ENCODE assay signal across 17 mouse cellular contexts in genomic region chr16:44178555-44178954, GRCm38 (mm10). TPM values are rescaled to one million over a fixed set of nuclear protein-coding genes. Genes with fewer than 3 reads are reported as not detected.
DNase-seq lines count a peak whose midpoint lies in the region; ATAC-seq and TF ChIP-seq lines count a peak whose summit lies in the region.
"Had no signal": no experiment of that assay in that cellular context is flagged by ENCODE, and none has a peak within 500 bp of the region (broad histone marks: within the 10 kb centered on the region; RNA-seq: fewer than 3 reads in every experiment).

No protein-coding gene starts in this region.

- H3K27ac ChIP-seq in midbrain, embryonic 15.5 days = no peak overlapping the region
- no peak overlapping the region for H3K27ac ChIP-seq in midbrain, embryonic 14.5 days (replicated peaks; ENCODE audit: low read depth, low read length)
- H3K27ac ChIP-seq in intestine, postnatal 0 days (ENCODE audit: low read depth, low read length) = no peak overlapping the region
- H3K27ac ChIP-seq in lung, postnatal 0 days (ENCODE audit: low read length) = peak overlapping the region; percentile 43
- H3K27ac ChIP-seq in stomach, postnatal 0 days (replicated peaks) = peak overlapping the region; percentile 50
- no peak overlapping the region for H3K27ac ChIP-seq in hindbrain, postnatal 0 days
- H3K27ac ChIP-seq: embryonic facial prominence, embryonic 13.5 days; heart, adult 2 months; hindbrain, embryonic 14.5 days; macrophage; neural tube, embryonic 12.5 days had no signal

- no peak overlapping the region for H3K4me3 ChIP-seq in midbrain, embryonic 15.5 days
- no peak overlapping the region for H3K4me3 ChIP-seq in midbrain, embryonic 14.5 days (replicated peaks; ENCODE audit: low read depth, low read length)
- H3K4me3 ChIP-seq in intestine, postnatal 0 days (ENCODE audit: low read depth, low read length) = no peak overlapping the region
- no peak overlapping the region for H3K4me3 ChIP-seq in lung, postnatal 0 days (ENCODE audit: low read depth, low read length)
- no peak overlapping the region for H3K4me3 ChIP-seq in stomach, postnatal 0 days (ENCODE audit: low read depth, low read length)
- H3K4me3 ChIP-seq in hindbrain, postnatal 0 days (ENCODE audit: low read length) = no peak overlapping the region
- H3K4me3 ChIP-seq: embryonic facial prominence, embryonic 13.5 days; heart, adult 2 months; neural tube, embryonic 12.5 days had no signal

- no peak for TF ChIP-seq CTCF in intestine, postnatal 0 days (IDR thresholded peaks at IDR 0.05; ENCODE audit: low read depth)
- TF ChIP-seq CTCF in lung, postnatal 0 days (IDR thresholded peaks at IDR 0.05) = no peak
- TF ChIP-seq CTCF in stomach, postnatal 0 days (IDR thresholded peaks at IDR 0.05; ENCODE audit: low read depth) = no peak
- no peak for TF ChIP-seq CTCF in hindbrain, postnatal 0 days (IDR thresholded peaks at IDR 0.05; ENCODE audit: low read depth)

- TF ChIP-seq EP300 in lung, postnatal 0 days (IDR thresholded peaks at IDR 0.05) = peak; percentile 51; the same call in 1 of the 2 replicates
- no peak for TF ChIP-seq EP300 in stomach, postnatal 0 days (optimal IDR thresholded peaks at IDR 0.05)

- 64% methylated on average over 1 of the region's 1 CpGs for WGBS in midbrain, embryonic 15.5 days
- 73% methylated on average over 1 of the region's 1 CpGs for WGBS in midbrain, embryonic 14.5 days
- 30% methylated on average over 1 of the region's 1 CpGs for WGBS in intestine, postnatal 0 days
- 58% methylated on average over 1 of the region's 1 CpGs for WGBS in lung, postnatal 0 days
- 43% methylated on average over 1 of the region's 1 CpGs for WGBS in stomach, postnatal 0 days
- WGBS in hindbrain, postnatal 0 days = 76% methylated on average over 1 of the region's 1 CpGs

- peak; percentile 43; the same call in 1 of the 2 replicates for ATAC-seq in midbrain, embryonic 15.5 days (replicated peaks)
- ATAC-seq in midbrain, embryonic 14.5 days (ENCODE audit: low FRiP score, low TSS enrichment) = no peak
- ATAC-seq in intestine, postnatal 0 days = peak; percentile 55
- ATAC-seq in lung, postnatal 0 days = peak; percentile 94
- ATAC-seq in stomach, postnatal 0 days (ENCODE audit: low FRiP score, low TSS enrichment) = peak; percentile 91
- no peak for ATAC-seq in hindbrain, postnatal 0 days
- ATAC-seq: CD4-positive, CD25-positive, alpha-beta regulatory T cell, adult 4 months had no signal

- H3K4me2 ChIP-seq in midbrain, embryonic 15.5 days = no peak overlapping the region
- no peak overlapping the region for H3K4me2 ChIP-seq in midbrain, embryonic 14.5 days (ENCODE audit: low read length)
- H3K4me2 ChIP-seq in intestine, postnatal 0 days (replicated peaks; ENCODE audit: low read depth) = no peak overlapping the region
- H3K4me2 ChIP-seq in lung, postnatal 0 days (replicated peaks; ENCODE audit: low read depth, low read length) = no peak overlapping the region
- H3K4me2 ChIP-seq in stomach, postnatal 0 days (replicated peaks; ENCODE audit: low read depth) = no peak overlapping the region
- no peak overlapping the region for H3K4me2 ChIP-seq in hindbrain, postnatal 0 days (ENCODE audit: low read depth, low read length)
- H3K4me2 ChIP-seq: embryonic facial prominence, embryonic 13.5 days; hindbrain, embryonic 14.5 days; neural tube, embryonic 12.5 days had no signal

- DNase-seq in midbrain, embryonic 14.5 days = no peak
- peak; percentile 91 for DNase-seq in lung, postnatal 0 days (ENCODE audit: low spot score)
- DNase-seq in stomach, postnatal 0 days (ENCODE audit: low spot score) = peak; percentile 77
- DNase-seq in hindbrain, postnatal 0 days (ENCODE audit: low spot score) = no peak
- no peak for DNase-seq in layer of hippocampus, postnatal 14 days (ENCODE audit: low spot score in 2 of 2)
- DNase-seq: adrenal gland, adult 8-10 months; cerebellum, adult 2 months; heart, adult 2 months; layer of hippocampus, postnatal 36 days; left cerebral cortex, postnatal 4 days had no signal

- H3K9me3 ChIP-seq in midbrain, embryonic 15.5 days = no peaks in the 10 kb centered on the region
- no peaks in the 10 kb centered on the region for H3K9me3 ChIP-seq in midbrain, embryonic 14.5 days (ENCODE audit: control insufficient read depth, low read length)
- no peaks in the 10 kb centered on the region for H3K9me3 ChIP-seq in intestine, postnatal 0 days (ENCODE audit: control insufficient read depth)
- H3K9me3 ChIP-seq in lung, postnatal 0 days (ENCODE audit: low read length) = no peaks in the 10 kb centered on the region
- H3K9me3 ChIP-seq in stomach, postnatal 0 days (ENCODE audit: control insufficient read depth, low read length) = no peaks in the 10 kb centered on the region
- H3K9me3 ChIP-seq in hindbrain, postnatal 0 days (ENCODE audit: low read length) = no peaks in the 10 kb centered on the region
- H3K9me3 ChIP-seq: embryonic facial prominence, embryonic 13.5 days; neural tube, embryonic 12.5 days had no signal

- no peaks in the 10 kb centered on the region for H3K27me3 ChIP-seq in midbrain, embryonic 15.5 days (replicated peaks)
- no peaks in the 10 kb centered on the region for H3K27me3 ChIP-seq in midbrain, embryonic 14.5 days (ENCODE audit: control insufficient read depth, insufficient read depth, low read length)
- H3K27me3 ChIP-seq in intestine, postnatal 0 days (replicated peaks; ENCODE audit: control insufficient read depth, insufficient read depth, low read length) = no peaks in the 10 kb centered on the region
- no peaks in the 10 kb centered on the region for H3K27me3 ChIP-seq in lung, postnatal 0 days (replicated peaks; ENCODE audit: insufficient read depth, low read length)
- H3K27me3 ChIP-seq in stomach, postnatal 0 days (ENCODE audit: control insufficient read depth, insufficient read depth, low read length) = no peaks in the 10 kb centered on the region
- H3K27me3 ChIP-seq in hindbrain, postnatal 0 days (ENCODE audit: insufficient read depth, low read length) = no peaks in the 10 kb centered on the region
- H3K27me3 ChIP-seq: embryonic facial prominence, embryonic 13.5 days; neural tube, embryonic 12.5 days had no signal

- H3K36me3 ChIP-seq in midbrain, embryonic 15.5 days (replicated peaks) = no peaks in the 10 kb centered on the region
- H3K36me3 ChIP-seq in midbrain, embryonic 14.5 days (ENCODE audit: control insufficient read depth, insufficient read depth, low read length) = no peaks in the 10 kb centered on the region
- no peaks in the 10 kb centered on the region; the same call in 1 of the 2 replicates for H3K36me3 ChIP-seq in intestine, postnatal 0 days (ENCODE audit: control insufficient read depth, insufficient read depth)
- no peaks in the 10 kb centered on the region for H3K36me3 ChIP-seq in lung, postnatal 0 days (ENCODE audit: insufficient read depth, low read length)
- no peaks in the 10 kb centered on the region for H3K36me3 ChIP-seq in stomach, postnatal 0 days (ENCODE audit: control insufficient read depth, insufficient read depth, low read length)
- no peaks in the 10 kb centered on the region for H3K36me3 ChIP-seq in hindbrain, postnatal 0 days (ENCODE audit: insufficient read depth, low read length)

- peaks cover 16% of the 10 kb centered on the region for H3K4me1 ChIP-seq in midbrain, embryonic 15.5 days
- H3K4me1 ChIP-seq in midbrain, embryonic 14.5 days (ENCODE audit: control insufficient read depth, insufficient read depth, low read length) = peaks cover 12% of the 10 kb centered on the region
- H3K4me1 ChIP-seq in intestine, postnatal 0 days (replicated peaks; ENCODE audit: control insufficient read depth, insufficient read depth, low read length) = no peaks in the 10 kb centered on the region
- H3K4me1 ChIP-seq in lung, postnatal 0 days (ENCODE audit: insufficient read depth, low read depth, low read length) = peaks cover 12% of the 10 kb centered on the region
- H3K4me1 ChIP-seq in stomach, postnatal 0 days (replicated peaks; ENCODE audit: control insufficient read depth, insufficient read depth) = peaks cover 3% of the 10 kb centered on the region; the same call in 1 of the 2 replicates
- H3K4me1 ChIP-seq in hindbrain, postnatal 0 days (ENCODE audit: insufficient read depth, low read length) = 0 out of 2 replicates have a peak, but pooled peaks cover 6% of the 10 kb centered on the region

- H3K9ac ChIP-seq in midbrain, embryonic 15.5 days = no peak overlapping the region
- no peak overlapping the region for H3K9ac ChIP-seq in midbrain, embryonic 14.5 days (replicated peaks; ENCODE audit: low read length)
- no peak overlapping the region for H3K9ac ChIP-seq in intestine, postnatal 0 days (ENCODE audit: low read depth, low read length)
- no peak overlapping the region for H3K9ac ChIP-seq in lung, postnatal 0 days (replicated peaks; ENCODE audit: low read depth)
- H3K9ac ChIP-seq in stomach, postnatal 0 days (ENCODE audit: low read length) = no peak overlapping the region
- no peak overlapping the region for H3K9ac ChIP-seq in hindbrain, postnatal 0 days (replicated peaks; ENCODE audit: low read length)
- H3K9ac ChIP-seq: embryonic facial prominence, embryonic 13.5 days; hindbrain, embryonic 14.5 days; neural tube, embryonic 12.5 days had no signal

RNA-seq across cellular contexts. Expression of gene Usf3, which starts 5.5 kb away (rescaled TPM):
- 2.8 and 2.9 TPM in 2 replicates for polyA plus RNA-seq in midbrain, embryonic 15.5 days (2015; fragmentation: Nextera tagmentation; extraction: Ambion mirVana)
- 5.0 TPM in 2 replicates for polyA plus RNA-seq in midbrain, embryonic 14.5 days (2014; fragmentation: Nextera tagmentation; extraction: Ambion mirVana)
- 2.1 and 2.3 TPM in 2 replicates for polyA plus RNA-seq in intestine, postnatal 0 days (2015; fragmentation: Nextera tagmentation; extraction: Ambion mirVana)
- 2.4 and 2.5 TPM in 2 replicates for polyA plus RNA-seq in lung, postnatal 0 days (2015; fragmentation: Nextera tagmentation; extraction: Ambion mirVana)
- 1.8 and 2.0 TPM in 2 replicates for polyA plus RNA-seq in stomach, postnatal 0 days (2015; fragmentation: Nextera tagmentation; extraction: Ambion mirVana)
- 13.8 and 14.1 TPM in 2 replicates for total RNA-seq in hindbrain, postnatal 0 days (2014; rRNA removed)
- polyA plus RNA-seq in hindbrain, postnatal 0 days (2015; fragmentation: Nextera tagmentation; extraction: Ambion mirVana) = 1.9 and 2.4 TPM in 2 replicates
- 10 to 100 TPM; 39.4 to 42.0 TPM for total RNA-seq in layer of hippocampus, postnatal 14 days (2021)

RNA-seq across cellular contexts. Expression of gene Naa50, which starts 38.9 kb away (rescaled TPM):
- 58.6 and 60.8 TPM in 2 replicates for polyA plus RNA-seq in midbrain, embryonic 15.5 days (2015; fragmentation: Nextera tagmentation; extraction: Ambion mirVana)
- polyA plus RNA-seq in midbrain, embryonic 14.5 days (2014; fragmentation: Nextera tagmentation; extraction: Ambion mirVana) = 39.2 and 43.7 TPM in 2 replicates
- polyA plus RNA-seq in intestine, postnatal 0 days (2015; fragmentation: Nextera tagmentation; extraction: Ambion mirVana) = 38.6 and 40.1 TPM in 2 replicates
- 30.0 and 34.7 TPM in 2 replicates for polyA plus RNA-seq in lung, postnatal 0 days (2015; fragmentation: Nextera tagmentation; extraction: Ambion mirVana)
- polyA plus RNA-seq in stomach, postnatal 0 days (2015; fragmentation: Nextera tagmentation; extraction: Ambion mirVana) = 45.6 and 54.0 TPM in 2 replicates
- 10.0 and 10.1 TPM in 2 replicates for total RNA-seq in hindbrain, postnatal 0 days (2014; rRNA removed)
- polyA plus RNA-seq in hindbrain, postnatal 0 days (2015; fragmentation: Nextera tagmentation; extraction: Ambion mirVana) = 56.3 and 56.6 TPM in 2 replicates
- total RNA-seq in layer of hippocampus, postnatal 14 days (2021) = 10 to 100 TPM; 52.6 to 54.0 TPM

RNA-seq across cellular contexts. Expression of gene Atp6v1a, which starts 39.0 kb away (rescaled TPM):
- polyA plus RNA-seq in midbrain, embryonic 15.5 days (2015; fragmentation: Nextera tagmentation; extraction: Ambion mirVana) = 128 and 133 TPM in 2 replicates
- polyA plus RNA-seq in midbrain, embryonic 14.5 days (2014; fragmentation: Nextera tagmentation; extraction: Ambion mirVana) = 126 and 149 TPM in 2 replicates
- 60.7 and 62.6 TPM in 2 replicates for polyA plus RNA-seq in intestine, postnatal 0 days (2015; fragmentation: Nextera tagmentation; extraction: Ambion mirVana)
- 77.7 and 87.3 TPM in 2 replicates for polyA plus RNA-seq in lung, postnatal 0 days (2015; fragmentation: Nextera tagmentation; extraction: Ambion mirVana)
- polyA plus RNA-seq in stomach, postnatal 0 days (2015; fragmentation: Nextera tagmentation; extraction: Ambion mirVana) = 44.6 and 47.5 TPM in 2 replicates
- total RNA-seq in hindbrain, postnatal 0 days (2014; rRNA removed) = 165 and 183 TPM in 2 replicates
- 161 TPM in 2 replicates for polyA plus RNA-seq in hindbrain, postnatal 0 days (2015; fragmentation: Nextera tagmentation; extraction: Ambion mirVana)
- 100 to 1,000 TPM; 491 to 508 TPM for total RNA-seq in layer of hippocampus, postnatal 14 days (2021)

Comparison
In these comparisons a context has a peak if more than half of its experiments do, and no peak if none do; other contexts are left out.
1. ATAC-seq: peak in midbrain, embryonic 15.5 days (single experiment), intestine, postnatal 0 days (single experiment), lung, postnatal 0 days (single experiment) and stomach, postnatal 0 days (single experiment); none in midbrain, embryonic 14.5 days (single experiment) and hindbrain, postnatal 0 days (single experiment).
2. H3K27ac ChIP-seq: peak in lung, postnatal 0 days (single experiment) and stomach, postnatal 0 days (single experiment); none in midbrain, embryonic 15.5 days (single experiment), midbrain, embryonic 14.5 days (single experiment), intestine, postnatal 0 days (single experiment) and hindbrain, postnatal 0 days (single experiment).
3. DNase-seq: peak in lung, postnatal 0 days (single experiment) and stomach, postnatal 0 days (single experiment); none in midbrain, embryonic 14.5 days (single experiment), hindbrain, postnatal 0 days (single experiment) and layer of hippocampus, postnatal 14 days (0 of 2).